Comparison of ENCODE assay signal across 9 mouse cellular contexts in genomic region chr7:114029596-114029995, GRCm38 (mm10).
A peak's percentile ranks its signal among the peaks of the same experiment; 100 is the strongest.
DNase-seq lines count a peak whose midpoint lies in the region; ATAC-seq lines count a peak whose summit lies in the region.
"Had no signal": no experiment of that assay in that cellular context is flagged by ENCODE, and none has a peak within 500 bp of the region (broad histone marks: within the 10 kb centered on the region; RNA-seq: fewer than 3 reads in every experiment).

No protein-coding gene starts in this region.

- peak; percentile 64 for DNase-seq in ovary, adult 18-20 months (ENCODE audit: low spot score)
- DNase-seq in ovary, postnatal 10 days (ENCODE audit: low spot score), result no peak
- DNase-seq in brain, adult 2 months (ENCODE audit: low read depth, low spot score), result peak; percentile 95
- DNase-seq in gastrocnemius, postnatal 25 days, result peak; percentile 82
- peak; percentile 13 for DNase-seq in ovary, postnatal 14 days (ENCODE audit: low spot score)
- DNase-seq in embryo, embryonic 11 days, result no peak

- ATAC-seq in intestine, embryonic 15.5 days, result no peak

- H3K27me3 ChIP-seq in intestine, embryonic 15.5 days (replicated peaks), result no peaks in the 10 kb centered on the region
- H3K27me3 ChIP-seq: embryonic facial prominence, embryonic 15.5 days had no signal

- no peaks in the 10 kb centered on the region for H3K9me3 ChIP-seq in intestine, embryonic 15.5 days
- H3K9me3 ChIP-seq: embryonic facial prominence, embryonic 15.5 days had no signal

- no peak overlapping the region for H3K4me3 ChIP-seq in intestine, embryonic 15.5 days (replicated peaks)
- H3K4me3 ChIP-seq: embryonic facial prominence, embryonic 15.5 days; megakaryocyte, embryonic 14.5 days had no signal

- H3K27ac ChIP-seq in intestine, embryonic 15.5 days, result no peak overlapping the region
- H3K27ac ChIP-seq: embryonic facial prominence, embryonic 15.5 days had no signal

- no peak overlapping the region for H3K4me2 ChIP-seq in intestine, embryonic 15.5 days (replicated peaks)
- H3K4me2 ChIP-seq: embryonic facial prominence, embryonic 15.5 days had no signal

- H3K9ac ChIP-seq in intestine, embryonic 15.5 days, result no peak overlapping the region
- H3K9ac ChIP-seq: embryonic facial prominence, embryonic 15.5 days had no signal

- H3K4me1 ChIP-seq in intestine, embryonic 15.5 days (replicated peaks), result no peaks in the 10 kb centered on the region
- H3K4me1 ChIP-seq: embryonic facial prominence, embryonic 15.5 days had no signal

- no peaks in the 10 kb centered on the region for H3K36me3 ChIP-seq in intestine, embryonic 15.5 days
- H3K36me3 ChIP-seq: embryonic facial prominence, embryonic 15.5 days had no signal

- WGBS in intestine, embryonic 15.5 days, result 78% methylated on average over 6 of the region's 6 CpGs

Comparison
In these comparisons a context has a peak if more than half of its experiments do, and no peak if none do; other contexts are left out.
1. DNase-seq: peak in ovary, adult 18-20 months (single experiment), brain, adult 2 months (single experiment), gastrocnemius, postnatal 25 days (single experiment) and ovary, postnatal 14 days (single experiment); none in ovary, postnatal 10 days (single experiment) and embryo, embryonic 11 days (single experiment).